Mouse (Mus musculus) erythroblast, embryonic 14.5 days (primary cell): Measurements from ENCODE around the gene Tfpi2. TPM values are rescaled to one million over a fixed set of nuclear protein-coding genes. Genes with fewer than 3 reads are reported as not detected.

Experiments used
- H3K27me3 ChIP-seq: 2 replicates; pipeline ENCODE4 v1.6.1; 2012; ENCODE audit warnings: inconsistent platforms; ENCODE audit not compliant: control insufficient read depth
- H3K36me3 ChIP-seq: 2 replicates; pipeline ENCODE4 v1.6.1; 2012; ENCODE audit warnings: mild to moderate bottlenecking, inconsistent platforms; ENCODE audit not compliant: control insufficient read depth
- H3K4me1 ChIP-seq: 2 replicates; pipeline ENCODE4 v1.6.1; 2012; ENCODE audit warnings: inconsistent platforms; ENCODE audit not compliant: control insufficient read depth
- H3K4me3 ChIP-seq: replicated peaks from 2 replicates; pipeline ENCODE3; 2012; ENCODE audit warnings: moderate library complexity, mild to moderate bottlenecking, inconsistent platforms
- H3K9me3 ChIP-seq: 2 replicates; pipeline ENCODE4 v1.6.1; 2012; ENCODE audit warnings: low read length, inconsistent platforms, mixed read lengths; ENCODE audit not compliant: control insufficient read depth
- GATA1 ChIP-seq: IDR thresholded peaks from 2 replicates; pipeline ENCODE4 v1.6.1; 2012; ENCODE audit warnings: low read length, inconsistent platforms, mixed read lengths
- TAL1 ChIP-seq: IDR thresholded peaks from 3 replicates; pipeline ENCODE4 v1.6.1; 2012; ENCODE audit warnings: low read length, inconsistent platforms, mixed read lengths
- polyA plus RNA-seq: library from polyadenylated mRNA; stranded (reverse); fragments of >175 nt; gene quantifications from 2 replicates; pipeline ENCODE4 v1.2.3, GENCODE M21; 2012

Gene Tfpi2
- not detected in 2 replicates for polyA plus RNA-seq

DNA sequence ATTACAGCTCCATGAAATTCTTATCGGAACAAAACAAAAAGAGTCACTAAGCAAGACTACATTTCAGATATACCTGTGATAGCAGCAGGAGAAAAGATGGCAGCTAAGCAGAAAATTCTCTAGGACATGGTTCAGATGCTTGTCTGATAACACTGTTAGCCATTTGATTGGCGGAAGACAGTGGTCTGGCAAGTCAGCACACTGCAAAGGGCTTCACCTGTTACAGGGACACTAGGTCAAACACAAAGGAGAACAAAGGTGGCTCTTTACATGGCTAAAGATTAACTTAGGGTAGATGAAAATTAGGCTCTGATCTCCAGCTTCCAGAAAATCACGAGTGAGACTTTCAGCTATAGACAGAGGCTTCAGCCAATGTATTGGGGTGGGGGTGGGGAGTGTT, at the start of gene Tfpi2:
TSS of gene Tfpi2 (minus strand) at position 170 of the 400 bp plus-strand sequence.
- Histone ChIP-seq H3K4me3 (peak within 1 kb of the TSS; percentile 22), H3K27me3 (no peaks in the 10 kb centered on the region), H3K4me1 (no peaks in the 10 kb centered on the region), H3K36me3 (no peaks in the 10 kb centered on the region), H3K9me3 (no peaks in the 10 kb centered on the region)
- TF ChIP-seq TAL1 (no peak), GATA1 (no peak)

DNA sequence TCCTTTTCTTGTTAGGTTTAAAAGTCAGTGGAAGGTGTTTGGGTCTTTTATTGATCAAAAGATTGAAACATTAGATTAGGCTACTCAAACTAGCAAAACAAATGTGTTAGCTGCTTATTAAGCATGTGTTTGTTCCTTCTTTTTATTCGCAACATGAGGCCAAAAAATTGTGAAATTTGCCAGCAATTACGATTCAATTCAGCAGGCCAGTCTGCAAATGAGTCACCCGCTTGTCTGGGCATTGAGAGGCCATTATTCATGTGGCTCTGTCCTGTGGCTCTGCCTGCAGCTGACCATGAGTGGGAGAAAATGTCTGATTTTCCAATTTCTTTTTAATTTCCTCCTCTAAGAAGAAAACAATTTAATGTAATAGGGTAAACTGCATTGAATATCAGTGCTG, 42.2 kb upstream of the Tfpi2 start:
- Histone ChIP-seq H3K4me3 (no peak overlapping the region), H3K36me3 (no peaks in the 10 kb centered on the region), H3K4me1 (no peaks in the 10 kb centered on the region), H3K27me3 (no peaks in the 10 kb centered on the region), H3K9me3 (no peaks in the 10 kb centered on the region)
- TF ChIP-seq TAL1 (no peak), GATA1 (no peak)

DNA sequence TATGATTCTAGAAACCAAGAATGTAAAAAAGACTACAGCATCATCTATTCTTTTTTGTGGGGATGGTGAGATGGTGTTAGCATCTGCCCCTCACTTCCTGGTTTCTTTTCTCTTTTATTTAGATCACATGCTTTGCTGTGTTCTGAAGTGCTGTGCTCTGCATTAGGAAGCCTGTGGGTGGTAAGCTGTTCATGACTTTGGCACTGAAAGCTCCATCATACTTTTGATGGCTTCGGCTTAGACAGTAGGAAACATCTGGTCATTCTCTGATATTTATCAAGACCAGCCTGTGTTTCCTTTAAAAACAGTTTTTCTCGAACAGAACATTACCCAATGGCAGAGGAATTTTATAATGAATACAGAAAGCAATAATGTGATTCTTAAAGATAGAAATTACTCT, 37.6 kb upstream of the Tfpi2 start:
- H3K36me3 ChIP-seq, result no peaks in the 10 kb centered on the region
- no peaks in the 10 kb centered on the region for H3K9me3 ChIP-seq
- no peak overlapping the region for H3K4me3 ChIP-seq
- H3K4me1 ChIP-seq, result no peaks in the 10 kb centered on the region
- no peak for TF ChIP-seq TAL1
- TF ChIP-seq GATA1, result no peak
- no peaks in the 10 kb centered on the region for H3K27me3 ChIP-seq

DNA sequence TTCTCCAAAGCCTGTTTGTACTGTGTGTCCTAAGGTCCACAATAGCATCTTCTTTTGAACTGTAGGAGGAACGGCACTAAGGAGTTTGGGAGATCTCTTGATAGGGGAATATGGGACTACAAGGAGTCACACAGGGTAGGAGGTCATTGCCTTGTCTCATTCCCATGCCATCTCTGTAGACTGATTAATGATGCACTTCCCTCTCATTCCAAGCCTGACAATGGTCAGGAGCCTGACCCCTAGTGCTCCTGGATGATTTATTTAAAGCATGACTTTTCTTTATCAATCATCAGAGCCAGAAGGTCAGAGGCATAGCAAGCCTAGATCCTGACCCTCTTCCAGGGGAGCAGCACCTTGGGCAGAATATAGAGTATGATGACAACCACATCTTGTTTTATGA, 33.9 kb upstream of the Tfpi2 start:
- Histone ChIP-seq H3K27me3 (no peaks in the 10 kb centered on the region), H3K4me3 (no peak overlapping the region), H3K4me1 (no peaks in the 10 kb centered on the region), H3K36me3 (no peaks in the 10 kb centered on the region), H3K9me3 (no peaks in the 10 kb centered on the region; the same call in 1 of the 2 replicates)
- TF ChIP-seq GATA1 (no peak), TAL1 (no peak)

DNA sequence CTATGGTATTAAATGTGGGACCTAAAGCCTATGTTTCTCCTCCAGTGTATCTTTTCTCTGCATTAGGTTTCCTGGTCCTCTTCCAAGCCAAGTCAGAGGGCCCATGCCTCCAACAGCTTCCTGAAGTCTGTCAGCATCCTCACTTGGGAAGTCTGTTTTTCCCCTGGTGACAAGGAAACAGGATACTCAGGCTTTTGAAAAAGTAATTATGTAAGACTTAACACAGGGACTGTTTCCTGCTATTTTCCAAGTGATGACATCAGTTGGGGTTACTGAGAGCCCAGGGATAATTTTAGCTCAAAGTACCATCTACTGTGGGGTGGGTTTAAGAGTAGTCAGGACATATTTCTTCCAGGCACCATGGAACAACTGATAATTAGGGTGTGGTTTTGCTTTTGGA, 20.8 kb upstream of the Tfpi2 start:
- Histone ChIP-seq H3K4me3 (no peak overlapping the region), H3K27me3 (no peaks in the 10 kb centered on the region), H3K36me3 (no peaks in the 10 kb centered on the region), H3K9me3 (no peaks in the 10 kb centered on the region), H3K4me1 (no peaks in the 10 kb centered on the region)
- TF ChIP-seq GATA1, result no peak
- no peak for TF ChIP-seq TAL1

DNA sequence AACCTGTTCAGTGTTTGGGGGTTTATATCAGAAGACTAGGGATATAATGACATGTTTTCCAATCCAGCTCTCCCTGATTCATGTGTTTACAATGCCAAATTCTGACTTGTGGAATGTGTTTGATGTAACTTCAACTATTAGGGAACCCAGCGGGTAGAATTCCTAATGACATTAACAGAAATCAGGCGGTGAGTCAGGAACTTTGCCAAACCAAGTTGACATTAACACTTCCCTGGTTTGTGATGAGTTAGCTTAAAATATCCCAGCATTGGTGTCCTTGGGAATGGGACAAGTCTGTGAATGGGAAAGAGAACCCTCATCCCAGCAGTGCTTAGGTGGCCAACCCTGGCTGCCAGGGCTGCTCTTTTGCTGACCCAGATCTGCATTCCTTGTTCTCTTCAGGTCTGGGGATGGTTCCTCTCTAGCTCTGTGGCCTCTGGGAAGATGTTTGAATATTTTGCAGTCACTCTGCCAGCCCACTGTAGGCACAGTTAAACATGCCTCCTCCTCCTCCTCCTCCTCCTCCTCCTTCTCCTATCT, 19.9 kb upstream of the Tfpi2 start:
- Histone ChIP-seq H3K9me3 (no peaks in the 10 kb centered on the region), H3K36me3 (no peaks in the 10 kb centered on the region)

DNA sequence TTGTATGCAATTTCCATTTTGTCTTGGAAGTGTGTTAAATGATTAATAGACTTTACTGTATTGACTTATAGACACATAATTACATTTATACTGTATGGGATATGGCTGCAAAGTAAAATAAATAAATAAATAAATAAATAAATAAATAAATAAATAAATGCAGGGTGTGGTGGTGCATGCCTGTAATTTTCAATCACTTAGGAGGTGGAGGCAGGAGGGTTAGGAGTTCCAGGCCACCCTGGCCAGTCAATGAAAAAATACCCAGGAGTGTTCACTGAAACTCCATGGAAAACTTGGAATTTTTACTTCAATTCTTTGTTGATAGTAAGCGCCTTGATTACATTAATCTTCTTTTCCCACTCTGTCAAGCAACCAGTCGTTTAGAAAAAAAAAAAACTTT, 16.1 kb upstream of the Tfpi2 start:
- H3K27me3 ChIP-seq, result peaks cover 4% of the 10 kb centered on the region; the same call in 1 of the 2 replicates
- H3K9me3 ChIP-seq, result no peaks in the 10 kb centered on the region
- no peak overlapping the region for H3K4me3 ChIP-seq
- no peaks in the 10 kb centered on the region for H3K36me3 ChIP-seq
- no peaks in the 10 kb centered on the region; the same call in 1 of the 2 replicates for H3K4me1 ChIP-seq
- no peak for TF ChIP-seq GATA1
- TF ChIP-seq TAL1, result no peak

More for the DNA sequence above, 19.9 kb upstream of the Tfpi2 start:
- H3K27me3 ChIP-seq, result peaks cover 4% of the 10 kb centered on the region; the same call in 1 of the 2 replicates
- TF ChIP-seq GATA1 (no peak), TAL1 (no peak)
- H3K4me1 ChIP-seq, result no peaks in the 10 kb centered on the region; the same call in 1 of the 2 replicates
- H3K4me3 ChIP-seq, result no peak overlapping the region

DNA sequence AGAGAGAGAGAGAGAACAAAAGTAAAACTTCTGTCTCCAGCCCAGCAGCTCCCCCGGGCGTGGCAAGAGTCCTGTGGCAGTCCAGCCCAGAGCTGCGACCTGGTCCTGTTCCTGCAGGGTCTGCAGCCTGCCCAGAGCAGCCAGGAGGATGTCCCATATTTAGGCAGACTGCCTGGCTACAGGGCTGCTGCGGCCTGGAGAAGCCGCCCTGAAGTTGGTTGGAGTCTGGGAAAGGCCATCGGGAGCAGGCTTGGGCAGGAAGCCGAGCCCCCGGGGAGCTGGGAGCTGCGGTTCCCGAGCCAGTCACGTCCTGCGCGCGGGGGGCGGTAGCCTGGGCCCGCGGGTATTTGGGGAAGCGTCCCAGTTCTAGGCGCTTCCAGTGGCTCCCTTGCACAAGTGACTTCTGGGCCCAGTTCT, 15.2 kb upstream of the Tfpi2 start, which contains the start of gene Gng11:
TSS of gene Gng11 (plus strand) at position 15 of the 417 bp plus-strand sequence.
- Histone ChIP-seq H3K9me3 (no peaks in the 10 kb centered on the region), H3K27me3 (peaks cover 4% of the 10 kb centered on the region; the same call in 1 of the 2 replicates), H3K36me3 (no peaks in the 10 kb centered on the region), H3K4me3 (peak within 1 kb of the TSS; percentile 49), H3K4me1 (no peaks in the 10 kb centered on the region; the same call in 1 of the 2 replicates)
- TF ChIP-seq GATA1, result no peak
- no peak for TF ChIP-seq TAL1

DNA sequence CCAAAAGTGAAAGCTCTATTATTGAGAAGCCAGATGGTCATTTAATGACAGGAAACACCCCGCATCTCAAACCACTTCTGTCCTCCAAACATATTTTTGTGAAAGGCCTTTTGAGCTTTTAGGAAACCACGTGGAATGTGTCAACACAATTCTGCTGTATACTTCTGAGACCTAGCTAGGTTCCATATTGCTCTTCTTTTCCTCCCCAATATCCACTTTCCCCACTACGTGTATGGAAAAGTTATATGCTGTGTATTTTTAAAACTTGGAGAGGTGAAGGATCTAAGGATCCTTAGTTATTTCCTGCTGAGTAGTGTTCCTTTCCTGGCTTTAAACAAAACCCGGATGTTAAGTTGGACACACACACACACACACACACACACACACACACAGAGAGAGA, 14.7 kb upstream of the Tfpi2 start:
- TF ChIP-seq GATA1 (no peak), TAL1 (no peak)
- Histone ChIP-seq H3K4me1 (no peaks in the 10 kb centered on the region; the same call in 1 of the 2 replicates), H3K9me3 (no peaks in the 10 kb centered on the region), H3K36me3 (no peaks in the 10 kb centered on the region), H3K27me3 (peaks cover 4% of the 10 kb centered on the region; the same call in 1 of the 2 replicates), H3K4me3 (no peak overlapping the region)
